Mouse (Mus musculus) cerebellum, adult 9-11 months (tissue): ENCODE results near the gene Vgll4.

ENCODE experiments used
- DNase-seq: peaks from one replicate; pipeline ENCODE4 v3.0.0; 2022

Gene Vgll4

GRCm38 (mm10) chr6:114972988-114973387 lies 3.2 kb upstream of the Vgll4 start:
- DNase-seq, result no peak

GRCm38 (mm10) chr6:114970895-114971294 lies 1.1 kb upstream of the Vgll4 start:
- DNase-seq, result no peak

GRCm38 (mm10) chr6:114970386-114970785 lies 592 bp upstream of the Vgll4 start:
- DNase-seq, result no peak

GRCm38 (mm10) chr6:114968361-114969212 lies 1.2 kb downstream of the Vgll4 start:
- peak; percentile 93 for DNase-seq

- no peak for DNase-seq
These were observed 2.2 kb downstream of the Vgll4 start for GRCm38 (mm10) chr6:114967623-114968022.

GRCm38 (mm10) chr6:114966396-114967154 lies 3.2 kb downstream of the Vgll4 start:
- DNase-seq, result no peak

- DNase-seq, result no peak
These were observed 4.0 kb downstream of the Vgll4 start for GRCm38 (mm10) chr6:114965802-114966201.

GRCm38 (mm10) chr6:114965396-114965795 lies 4.4 kb downstream of the Vgll4 start:
- DNase-seq, result no peak

GRCm38 (mm10) chr6:114964235-114964634 lies 5.6 kb downstream of the Vgll4 start:
- no peak for DNase-seq

- DNase-seq, result no peak
These were observed 6.2 kb downstream of the Vgll4 start for GRCm38 (mm10) chr6:114963636-114964035.

- no peak for DNase-seq
These were observed 8.3 kb downstream of the Vgll4 start for GRCm38 (mm10) chr6:114961276-114962068.

GRCm38 (mm10) chr6:114959012-114959398 lies 10.8 kb downstream of the Vgll4 start:
- DNase-seq, result no peak

- DNase-seq, result no peak
These were observed 11.4 kb downstream of the Vgll4 start for GRCm38 (mm10) chr6:114958249-114959011.

- DNase-seq, result no peak
These were observed 12.0 kb downstream of the Vgll4 start for GRCm38 (mm10) chr6:114957756-114958155.

- no peak for DNase-seq
These were observed 15.3 kb downstream of the Vgll4 start for GRCm38 (mm10) chr6:114954496-114954895.

- no peak for DNase-seq
These were observed 16.2 kb downstream of the Vgll4 start for GRCm38 (mm10) chr6:114953601-114954000.

GRCm38 (mm10) chr6:114952356-114952755 lies 17.4 kb downstream of the Vgll4 start:
- no peak for DNase-seq

GRCm38 (mm10) chr6:114944456-114945438 lies 25.0 kb downstream of the Vgll4 start:
- DNase-seq, result no peak

- DNase-seq, result no peak
These were observed 28.5 kb downstream of the Vgll4 start for GRCm38 (mm10) chr6:114941201-114941849.

- DNase-seq, result no peak
These were observed 30.1 kb downstream of the Vgll4 start for GRCm38 (mm10) chr6:114939666-114940065.

GRCm38 (mm10) chr6:114936941-114937313 lies 32.9 kb downstream of the Vgll4 start:
- no peak for DNase-seq
